Mouse (Mus musculus): Measurements from ENCODE around the gene Zbtb39.

DNA sequence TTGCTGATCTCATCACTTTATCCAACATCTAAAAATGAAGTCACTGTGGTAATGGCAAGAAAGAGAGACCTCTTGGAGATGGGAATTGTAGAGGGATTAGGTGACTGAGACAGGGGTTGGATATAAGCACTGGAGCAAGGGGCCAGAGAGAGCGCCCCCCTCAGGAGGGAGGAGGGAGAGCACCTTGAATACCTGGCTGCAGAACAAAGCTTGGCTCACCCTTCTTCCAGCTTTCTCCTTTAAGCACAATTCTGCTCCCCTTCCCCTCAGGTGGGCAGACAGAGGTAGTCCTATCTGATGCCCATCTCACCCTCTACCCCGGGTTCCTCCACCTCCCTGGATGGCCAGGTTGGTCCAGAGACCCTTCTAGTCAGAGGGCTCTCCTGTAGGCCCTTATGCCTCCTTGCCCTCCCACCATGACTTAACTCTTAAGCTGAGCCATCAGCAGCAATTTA, 34.5 kb upstream of the Zbtb39 start, which contains the start of gene Myo1a:
- TF ChIP-seq POLR2A (IDR thresholded peaks at IDR 0.05; ENCODE audit: control insufficient read depth, extremely low read depth, insufficient read depth, low read length, poor library complexity) (no peak), CTCF (IDR thresholded peaks at IDR 0.05; ENCODE audit: borderline replicate concordance, control insufficient read depth, extremely low read depth, insufficient read depth, low read length, poor library complexity) (no peak)

Measured in thymus, adult 2 months (tissue).